15 mouse cellular contexts compared by ENCODE assay signal in the genomic region with DNA sequence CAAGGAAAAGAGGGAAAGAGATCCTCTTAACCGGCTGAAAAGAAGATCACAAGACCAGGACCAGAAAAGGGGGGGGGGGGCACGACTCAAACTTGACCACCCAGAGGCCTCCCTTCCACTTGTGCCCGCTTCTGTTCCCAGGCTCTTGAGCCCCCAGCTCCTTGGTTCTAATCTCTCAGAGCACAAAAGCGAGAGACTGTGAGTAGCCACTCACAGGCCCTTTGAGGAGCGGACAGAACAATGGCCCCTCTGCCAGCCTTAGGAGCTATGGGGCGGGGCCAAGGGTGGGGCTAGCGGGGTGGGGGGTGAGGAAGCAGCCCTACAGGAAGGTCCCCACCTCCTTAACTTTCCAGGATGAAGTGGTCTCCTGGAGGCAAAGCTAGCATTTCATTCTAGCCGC.
DNase-seq lines count a peak whose midpoint lies in the region; ATAC-seq and TF ChIP-seq lines count a peak whose summit lies in the region.
"Had no signal": no experiment of that assay in that cellular context is flagged by ENCODE, and none has a peak within 500 bp of the region (broad histone marks: within the 10 kb centered on the region; RNA-seq: fewer than 3 reads in every experiment).

No protein-coding gene starts in this region.

- TF ChIP-seq CTCF in lung, postnatal 0 days (IDR thresholded peaks at IDR 0.05) = no peak

- H3K36me3 ChIP-seq in heart, embryonic 13.5 days = no peaks in the 10 kb centered on the region
- no peaks in the 10 kb centered on the region for H3K36me3 ChIP-seq in lung, postnatal 0 days (ENCODE audit: insufficient read depth, low read length)
- H3K36me3 ChIP-seq in embryonic facial prominence, embryonic 13.5 days = no peaks in the 10 kb centered on the region
- no peaks in the 10 kb centered on the region for H3K36me3 ChIP-seq in neural tube, embryonic 13.5 days
- H3K36me3 ChIP-seq: liver, embryonic 12.5 days had no signal

- H3K9ac ChIP-seq in heart, embryonic 13.5 days = no peak overlapping the region
- no peak overlapping the region for H3K9ac ChIP-seq in lung, postnatal 0 days (replicated peaks; ENCODE audit: low read depth)
- no peak overlapping the region for H3K9ac ChIP-seq in embryonic facial prominence, embryonic 13.5 days
- H3K9ac ChIP-seq in neural tube, embryonic 13.5 days = 0 out of 2 replicates have a peak overlapping the region, but pooled peaks have one; percentile 8
- H3K9ac ChIP-seq: liver, embryonic 12.5 days had no signal

- TF ChIP-seq EP300 in lung, postnatal 0 days (IDR thresholded peaks at IDR 0.05) = no peak

- no peak for DNase-seq in heart, postnatal 10 days
- DNase-seq in lung, postnatal 0 days (ENCODE audit: low spot score) = peak; percentile 22
- no peak for DNase-seq in lung, postnatal 14 days
- DNase-seq in frontal cortex, postnatal 36 days (ENCODE audit: low spot score in 2 of 2) = no peak
- DNase-seq in urinary bladder, adult 18-20 months (ENCODE audit: low spot score in 2 of 2) = no peak
- DNase-seq: adrenal gland, postnatal 14 days; cerebellum, adult 11 months; gastrocnemius, adult 2 months; heart, postnatal 36 days; kidney, postnatal 14 days had no signal

- H3K9me3 ChIP-seq in heart, embryonic 13.5 days = no peaks in the 10 kb centered on the region
- no peaks in the 10 kb centered on the region for H3K9me3 ChIP-seq in lung, postnatal 0 days (ENCODE audit: low read length)
- no peaks in the 10 kb centered on the region for H3K9me3 ChIP-seq in embryonic facial prominence, embryonic 13.5 days
- H3K9me3 ChIP-seq in neural tube, embryonic 13.5 days = 0 out of 2 replicates have a peak, but pooled peaks cover 3% of the 10 kb centered on the region
- H3K9me3 ChIP-seq: liver, embryonic 12.5 days had no signal

- intact Hi-C loops in heart, postnatal 10 days (cut with DNase I) = no loop called here

- no peaks in the 10 kb centered on the region for H3K4me1 ChIP-seq in heart, embryonic 13.5 days
- no peaks in the 10 kb centered on the region for H3K4me1 ChIP-seq in lung, postnatal 0 days (ENCODE audit: insufficient read depth, low read depth, low read length)
- H3K4me1 ChIP-seq in embryonic facial prominence, embryonic 13.5 days = peaks cover 4% of the 10 kb centered on the region; the same call in 1 of the 2 replicates
- peaks cover 30% of the 10 kb centered on the region for H3K4me1 ChIP-seq in neural tube, embryonic 13.5 days (replicated peaks)
- H3K4me1 ChIP-seq: liver, embryonic 12.5 days had no signal

- 30% methylated on average over 8 of the region's 8 CpGs for WGBS in heart, embryonic 13.5 days
- WGBS in lung, postnatal 0 days = 32% methylated on average over 8 of the region's 8 CpGs
- 28% methylated on average over 8 of the region's 8 CpGs for WGBS in embryonic facial prominence, embryonic 13.5 days
- WGBS in neural tube, embryonic 13.5 days = 15% methylated on average over 8 of the region's 8 CpGs

- no peaks in the 10 kb centered on the region for H3K27me3 ChIP-seq in heart, embryonic 13.5 days (replicated peaks)
- H3K27me3 ChIP-seq in lung, postnatal 0 days (replicated peaks; ENCODE audit: insufficient read depth, low read length) = no peaks in the 10 kb centered on the region
- H3K27me3 ChIP-seq in embryonic facial prominence, embryonic 13.5 days = no peaks in the 10 kb centered on the region
- H3K27me3 ChIP-seq in neural tube, embryonic 13.5 days = no peaks in the 10 kb centered on the region
- H3K27me3 ChIP-seq: liver, embryonic 12.5 days; megakaryocyte, embryonic 14.5 days had no signal

- no peak overlapping the region for H3K27ac ChIP-seq in heart, embryonic 13.5 days (replicated peaks)
- no peak overlapping the region for H3K27ac ChIP-seq in lung, postnatal 0 days (ENCODE audit: low read length)
- no peak overlapping the region for H3K27ac ChIP-seq in embryonic facial prominence, embryonic 13.5 days
- H3K27ac ChIP-seq in neural tube, embryonic 13.5 days (replicated peaks) = no peak overlapping the region
- H3K27ac ChIP-seq: gastrocnemius, adult 2 months; liver, embryonic 12.5 days had no signal

- peak overlapping the region; percentile 37 for H3K4me2 ChIP-seq in heart, embryonic 13.5 days
- peak overlapping the region; percentile 48 for H3K4me2 ChIP-seq in lung, postnatal 0 days (replicated peaks; ENCODE audit: low read depth, low read length)
- peak overlapping the region; percentile 10; the same call in 1 of the 2 replicates for H3K4me2 ChIP-seq in embryonic facial prominence, embryonic 13.5 days
- peak overlapping the region; percentile 18; the same call in 1 of the 2 replicates for H3K4me2 ChIP-seq in neural tube, embryonic 13.5 days
- H3K4me2 ChIP-seq: liver, embryonic 12.5 days had no signal

- H3K4me3 ChIP-seq in heart, embryonic 13.5 days = no peak overlapping the region
- peak overlapping the region; percentile 16; the same call in 1 of the 2 replicates for H3K4me3 ChIP-seq in lung, postnatal 0 days (ENCODE audit: low read depth, low read length)
- no peak overlapping the region for H3K4me3 ChIP-seq in embryonic facial prominence, embryonic 13.5 days
- H3K4me3 ChIP-seq in neural tube, embryonic 13.5 days = no peak overlapping the region
- H3K4me3 ChIP-seq: gastrocnemius, adult 2 months; liver, embryonic 12.5 days; megakaryocyte, embryonic 14.5 days had no signal

- no peak for ATAC-seq in heart, embryonic 13.5 days (ENCODE audit: extremely low read depth, insufficient number of reproducible peaks, low FRiP score, low TSS enrichment)
- ATAC-seq in lung, postnatal 0 days = peak; percentile 65
- no peak for ATAC-seq in embryonic facial prominence, embryonic 13.5 days (ENCODE audit: insufficient number of reproducible peaks, insufficient read depth, low FRiP score, low TSS enrichment, low read depth)
- no peak for ATAC-seq in neural tube, embryonic 13.5 days (ENCODE audit: low read depth)
- ATAC-seq: liver, embryonic 12.5 days had no signal
